Comparison of ENCODE assay signal across 8 mouse cellular contexts in the genomic region with DNA sequence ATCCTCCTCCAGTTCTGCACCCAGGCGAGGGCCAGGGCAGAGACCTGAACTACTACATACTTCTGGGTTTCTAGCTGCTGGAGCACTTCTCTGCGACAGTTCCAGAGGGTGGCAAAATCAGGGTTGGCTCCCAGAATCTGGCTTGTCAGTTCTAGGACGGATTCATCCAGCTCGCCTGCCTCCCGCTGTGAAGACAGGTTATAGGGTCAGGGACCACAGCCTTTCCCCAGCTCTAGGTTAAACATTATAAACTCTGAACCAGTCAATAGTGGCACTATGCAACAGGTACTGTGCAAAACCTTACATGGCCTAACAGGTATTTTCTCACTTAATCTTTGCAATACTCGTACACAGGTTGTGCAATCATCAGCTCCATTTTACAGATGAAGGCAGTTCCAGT. TPM values are rescaled to one million over a fixed set of nuclear protein-coding genes. Genes with fewer than 3 reads are reported as not detected.
DNase-seq lines count a peak whose midpoint lies in the region; ATAC-seq lines count a peak whose summit lies in the region.

No protein-coding gene starts in this region.

- H3K9ac ChIP-seq in heart, embryonic 13.5 days: peak overlapping the region; percentile 90
- H3K9ac ChIP-seq in embryonic facial prominence, embryonic 14.5 days (ENCODE audit: low read depth, low read length): peak overlapping the region; percentile 80; the same call in 1 of the 2 replicates
- H3K9ac ChIP-seq in midbrain, embryonic 14.5 days (replicated peaks; ENCODE audit: low read length): peak overlapping the region; percentile 75; the same call in 1 of the 2 replicates

- peak overlapping the region; percentile 92 for H3K4me3 ChIP-seq in heart, embryonic 13.5 days
- H3K4me3 ChIP-seq in embryonic facial prominence, embryonic 14.5 days (ENCODE audit: low read depth, low read length): peak overlapping the region; percentile 84
- peak overlapping the region; percentile 73 for H3K4me3 ChIP-seq in midbrain, embryonic 14.5 days (replicated peaks; ENCODE audit: low read depth, low read length)

- H3K36me3 ChIP-seq in heart, embryonic 13.5 days: peaks cover 41% of the 10 kb centered on the region
- H3K36me3 ChIP-seq in embryonic facial prominence, embryonic 14.5 days (ENCODE audit: control insufficient read depth, insufficient read depth, low read length): peaks cover 32% of the 10 kb centered on the region
- H3K36me3 ChIP-seq in midbrain, embryonic 14.5 days (ENCODE audit: control insufficient read depth, insufficient read depth, low read length): peaks cover 35% of the 10 kb centered on the region

- DNase-seq in heart, postnatal 4 days: no peak
- DNase-seq in embryonic facial prominence, embryonic 14.5 days (ENCODE audit: low spot score): no peak
- peak; percentile 81 for DNase-seq in kidney, adult 9 months
- no peak for DNase-seq in midbrain, embryonic 14.5 days
- no peak for DNase-seq in gastrocnemius, postnatal 4 days (ENCODE audit: low spot score in 2 of 2)
- no peak for DNase-seq in right cerebral cortex, postnatal 14 days
- DNase-seq in urinary bladder, postnatal 4 days (ENCODE audit: low spot score in 2 of 2): no peak

- H3K27me3 ChIP-seq in heart, embryonic 13.5 days (replicated peaks): no peaks in the 10 kb centered on the region
- no peaks in the 10 kb centered on the region for H3K27me3 ChIP-seq in embryonic facial prominence, embryonic 14.5 days (replicated peaks; ENCODE audit: control insufficient read depth, insufficient read depth, low read length)
- H3K27me3 ChIP-seq in midbrain, embryonic 14.5 days (ENCODE audit: control insufficient read depth, insufficient read depth, low read length): no peaks in the 10 kb centered on the region

- no peak for ATAC-seq in heart, embryonic 13.5 days (ENCODE audit: extremely low read depth, insufficient number of reproducible peaks, low FRiP score, low TSS enrichment)
- ATAC-seq in embryonic facial prominence, embryonic 14.5 days (ENCODE audit: low read depth): no peak
- ATAC-seq in midbrain, embryonic 14.5 days (ENCODE audit: low FRiP score, low TSS enrichment): no peak

- 80% methylated on average over 6 of the region's 6 CpGs for WGBS in heart, embryonic 13.5 days
- 81% methylated on average over 6 of the region's 6 CpGs for WGBS in embryonic facial prominence, embryonic 14.5 days
- 75% methylated on average over 6 of the region's 6 CpGs for WGBS in midbrain, embryonic 14.5 days

- peaks cover 17% of the 10 kb centered on the region for H3K4me1 ChIP-seq in heart, embryonic 13.5 days
- 0 out of 2 replicates have a peak, but pooled peaks cover 3% of the 10 kb centered on the region for H3K4me1 ChIP-seq in embryonic facial prominence, embryonic 14.5 days (ENCODE audit: control insufficient read depth, insufficient read depth, low read length)
- peaks cover 6% of the 10 kb centered on the region for H3K4me1 ChIP-seq in midbrain, embryonic 14.5 days (ENCODE audit: control insufficient read depth, insufficient read depth, low read length)

- no peaks in the 10 kb centered on the region for H3K9me3 ChIP-seq in heart, embryonic 13.5 days
- no peaks in the 10 kb centered on the region for H3K9me3 ChIP-seq in embryonic facial prominence, embryonic 14.5 days (ENCODE audit: control insufficient read depth, low read length)
- H3K9me3 ChIP-seq in midbrain, embryonic 14.5 days (ENCODE audit: control insufficient read depth, low read length): no peaks in the 10 kb centered on the region

- H3K4me2 ChIP-seq in heart, embryonic 13.5 days: peak overlapping the region; percentile 85
- peak overlapping the region; percentile 62 for H3K4me2 ChIP-seq in embryonic facial prominence, embryonic 14.5 days (ENCODE audit: low read depth, low read length)
- H3K4me2 ChIP-seq in midbrain, embryonic 14.5 days (ENCODE audit: low read length): peak overlapping the region; percentile 67

- H3K27ac ChIP-seq in heart, embryonic 13.5 days (replicated peaks): peak overlapping the region; percentile 83; the same call in 1 of the 2 replicates
- H3K27ac ChIP-seq in embryonic facial prominence, embryonic 14.5 days (replicated peaks; ENCODE audit: low read depth, low read length): no peak overlapping the region
- H3K27ac ChIP-seq in midbrain, embryonic 14.5 days (replicated peaks; ENCODE audit: low read depth, low read length): peak overlapping the region; percentile 81; the same call in 1 of the 2 replicates

RNA-seq across cellular contexts. Expression of a gene that starts 1.0 kb away (rescaled TPM):
- polyA plus RNA-seq in heart, embryonic 13.5 days (2015; fragmentation: Nextera tagmentation; extraction: Ambion mirVana): 22.8 and 23.4 TPM in 2 replicates
- total RNA-seq in heart, postnatal 4 days (2021): 10 to 100 TPM; 13.1 to 13.9 TPM
- polyA plus RNA-seq in embryonic facial prominence, embryonic 14.5 days (2014; fragmentation: Nextera tagmentation; extraction: Ambion mirVana): 20.7 and 20.9 TPM in 2 replicates
- 39.4 and 48.5 TPM in 2 replicates for polyA plus RNA-seq in midbrain, embryonic 14.5 days (2014; fragmentation: Nextera tagmentation; extraction: Ambion mirVana)
- 10 to 100 TPM; 10.9 to 12.8 TPM for total RNA-seq in gastrocnemius, postnatal 4 days (2021)

RNA-seq across cellular contexts. Expression of a gene that starts 7.3 kb away (rescaled TPM):
- polyA plus RNA-seq in heart, embryonic 13.5 days (2015; fragmentation: Nextera tagmentation; extraction: Ambion mirVana): 0.23 and 0.25 TPM in 2 replicates
- total RNA-seq in heart, postnatal 4 days (2021): under 1 TPM; 0.20 to 0.50 TPM
- polyA plus RNA-seq in embryonic facial prominence, embryonic 14.5 days (2014; fragmentation: Nextera tagmentation; extraction: Ambion mirVana): 7.1 and 8.0 TPM in 2 replicates
- 0.14 and 0.36 TPM in 2 replicates for polyA plus RNA-seq in midbrain, embryonic 14.5 days (2014; fragmentation: Nextera tagmentation; extraction: Ambion mirVana)
- under 1 TPM; 0.39 to 0.49 TPM for total RNA-seq in gastrocnemius, postnatal 4 days (2021)

RNA-seq across cellular contexts. Expression of a gene that starts 24.4 kb away (rescaled TPM):
- 54.8 and 66.9 TPM in 2 replicates for polyA plus RNA-seq in heart, embryonic 13.5 days (2015; fragmentation: Nextera tagmentation; extraction: Ambion mirVana)
- 10 to 100 TPM; 46.0 to 51.4 TPM for total RNA-seq in heart, postnatal 4 days (2021)
- 76.5 and 83.8 TPM in 2 replicates for polyA plus RNA-seq in embryonic facial prominence, embryonic 14.5 days (2014; fragmentation: Nextera tagmentation; extraction: Ambion mirVana)
- 60.1 and 65.1 TPM in 2 replicates for polyA plus RNA-seq in midbrain, embryonic 14.5 days (2014; fragmentation: Nextera tagmentation; extraction: Ambion mirVana)
- total RNA-seq in gastrocnemius, postnatal 4 days (2021): 10 to 100 TPM; 40.1 to 41.3 TPM

RNA-seq across cellular contexts. Expression of a gene that starts 24.4 kb away (rescaled TPM):
- polyA plus RNA-seq in heart, embryonic 13.5 days (2015; fragmentation: Nextera tagmentation; extraction: Ambion mirVana): 22.8 and 23.9 TPM in 2 replicates
- total RNA-seq in heart, postnatal 4 days (2021): 10 to 100 TPM; 17.8 to 18.3 TPM
- polyA plus RNA-seq in embryonic facial prominence, embryonic 14.5 days (2014; fragmentation: Nextera tagmentation; extraction: Ambion mirVana): 32.6 and 36.9 TPM in 2 replicates
- polyA plus RNA-seq in midbrain, embryonic 14.5 days (2014; fragmentation: Nextera tagmentation; extraction: Ambion mirVana): 25.0 and 31.2 TPM in 2 replicates
- total RNA-seq in gastrocnemius, postnatal 4 days (2021): 10 to 100 TPM; 16.9 to 18.5 TPM

RNA-seq across cellular contexts. Expression of a gene that starts 37.2 kb away (rescaled TPM):
- polyA plus RNA-seq in heart, embryonic 13.5 days (2015; fragmentation: Nextera tagmentation; extraction: Ambion mirVana): 1.2 and 2.1 TPM in 2 replicates
- total RNA-seq in heart, postnatal 4 days (2021): 1 to 10 TPM; 1.2 to 2.2 TPM
- 0.33 and 0.59 TPM in 2 replicates for polyA plus RNA-seq in embryonic facial prominence, embryonic 14.5 days (2014; fragmentation: Nextera tagmentation; extraction: Ambion mirVana)
- 0.18 and 0.19 TPM in 2 replicates for polyA plus RNA-seq in midbrain, embryonic 14.5 days (2014; fragmentation: Nextera tagmentation; extraction: Ambion mirVana)
- total RNA-seq in gastrocnemius, postnatal 4 days (2021): under 1 TPM in 1 of 2 experiments, not detected in 1; 0.36 TPM
